Mouse (Mus musculus) midbrain, embryonic 13.5 days (tissue): ENCODE measurements at regions not wholly inside any gene's neighbourhood (a gene's known extent, or its start where the extent isn't known, plus 50 kb on each side); places are given as distances from the start of the nearest gene placed in this dataset.

ENCODE experiments used
- ATAC-seq: fragments of 200-750 bp; cut with Nextera tagmentation; 2 replicates; pipeline ENCODE4 v1.8.0; 2017; ENCODE audit warnings: mild to moderate bottlenecking, moderate TSS enrichment, moderate library complexity
- H3K27ac ChIP-seq: fragments of 300-500 bp; sonication (generic); 2 replicates; pipeline ENCODE4 v1.5.1; 2015; ENCODE audit warnings: inconsistent platforms, mild to moderate bottlenecking, moderate library complexity
- H3K27me3 ChIP-seq: fragments of 300-500 bp; sonication (generic); 2 replicates; pipeline ENCODE4 v1.6.1; 2015; ENCODE audit warnings: mild to moderate bottlenecking, inconsistent platforms
- H3K36me3 ChIP-seq: fragments of 300-500 bp; sonication (generic); 2 replicates; pipeline ENCODE4 v1.6.1; 2015; ENCODE audit warnings: mild to moderate bottlenecking, inconsistent platforms
- H3K4me1 ChIP-seq: fragments of 300-500 bp; sonication (generic); replicated peaks from 2 replicates; pipeline ENCODE4 v1.6.1; 2015; ENCODE audit warnings: inconsistent platforms
- H3K4me2 ChIP-seq: fragments of 300-500 bp; sonication (generic); replicated peaks from 2 replicates; pipeline ENCODE4 v1.6.1; 2015; ENCODE audit warnings: moderate library complexity, mild to moderate bottlenecking, inconsistent platforms
- H3K4me3 ChIP-seq: fragments of 300-500 bp; sonication (generic); replicated peaks from 2 replicates; pipeline ENCODE4 v1.5.1; 2015; ENCODE audit warnings: mild to moderate bottlenecking, inconsistent platforms
- H3K9ac ChIP-seq: fragments of 300-500 bp; sonication (generic); replicated peaks from 2 replicates; pipeline ENCODE4 v1.6.1; 2015; ENCODE audit warnings: mild to moderate bottlenecking, inconsistent platforms
- H3K9me3 ChIP-seq: fragments of 300-500 bp; sonication (generic); 2 replicates; pipeline ENCODE4 v1.6.1; 2016; ENCODE audit warnings: mild to moderate bottlenecking, inconsistent platforms
- WGBS: fragments of 180-500 bp; shearing (Covaris S2); methylation state at CpG from one replicate; pipeline ENCODE4 v1.1.7; 2015; 5-methylcytosine and 5-hydroxymethylcytosine counted together

DNA sequence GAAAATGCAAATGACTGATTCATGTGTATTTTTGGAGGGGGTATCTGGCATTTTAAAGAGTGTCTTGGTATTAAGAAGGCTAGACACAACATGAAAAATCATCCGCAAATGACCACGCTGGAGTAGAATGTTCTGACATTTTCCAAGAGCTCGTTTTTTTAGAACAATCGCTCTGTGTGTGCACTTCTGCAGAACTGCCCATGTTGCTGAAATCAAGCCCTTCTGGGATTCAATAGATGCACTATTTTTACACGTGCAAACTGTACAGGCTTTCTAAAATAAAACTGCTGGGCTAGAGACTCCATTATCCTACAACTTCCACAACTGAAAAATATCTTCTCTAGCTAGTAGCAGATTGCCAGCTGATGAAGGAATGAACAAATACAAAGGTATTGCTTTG, 160.8 kb upstream of the Clec14a start:
- Histone ChIP-seq H3K4me1 (no peaks in the 10 kb centered on the region), H3K36me3 (no peaks in the 10 kb centered on the region), H3K4me3 (no peak overlapping the region), H3K27me3 (no peaks in the 10 kb centered on the region), H3K9me3 (no peaks in the 10 kb centered on the region), H3K4me2 (no peak overlapping the region), H3K9ac (no peak overlapping the region), H3K27ac (no peak overlapping the region)
- WGBS: 75% methylated on average over 5 of the region's 5 CpGs
- ATAC-seq: no peak

DNA sequence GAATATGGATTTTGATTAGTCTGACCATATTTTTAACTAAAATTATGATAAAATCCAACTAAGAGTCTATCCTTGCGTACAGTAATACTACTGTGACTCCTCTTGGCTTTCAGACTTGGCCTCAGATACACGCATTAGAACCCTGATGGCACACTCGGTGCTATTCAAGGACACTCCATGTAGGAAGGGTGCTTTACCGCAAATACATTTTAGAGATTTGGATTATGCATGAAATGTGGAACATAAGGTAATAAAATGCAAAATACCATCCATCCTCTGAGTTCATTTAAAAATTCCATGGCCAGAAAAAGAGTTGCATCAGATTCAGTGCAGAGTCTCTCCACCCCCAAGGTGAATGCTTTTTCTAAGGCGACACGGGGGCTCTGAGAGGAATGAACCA, 157.7 kb upstream of the Clec14a start:
- no peak overlapping the region for H3K4me2 ChIP-seq
- no peaks in the 10 kb centered on the region for H3K27me3 ChIP-seq
- H3K4me3 ChIP-seq: no peak overlapping the region
- H3K27ac ChIP-seq: no peak overlapping the region
- 88% methylated on average over 6 of the region's 6 CpGs for WGBS
- no peaks in the 10 kb centered on the region for H3K36me3 ChIP-seq
- H3K9ac ChIP-seq: no peak overlapping the region
- H3K4me1 ChIP-seq: no peaks in the 10 kb centered on the region
- no peak for ATAC-seq
- H3K9me3 ChIP-seq: no peaks in the 10 kb centered on the region

DNA sequence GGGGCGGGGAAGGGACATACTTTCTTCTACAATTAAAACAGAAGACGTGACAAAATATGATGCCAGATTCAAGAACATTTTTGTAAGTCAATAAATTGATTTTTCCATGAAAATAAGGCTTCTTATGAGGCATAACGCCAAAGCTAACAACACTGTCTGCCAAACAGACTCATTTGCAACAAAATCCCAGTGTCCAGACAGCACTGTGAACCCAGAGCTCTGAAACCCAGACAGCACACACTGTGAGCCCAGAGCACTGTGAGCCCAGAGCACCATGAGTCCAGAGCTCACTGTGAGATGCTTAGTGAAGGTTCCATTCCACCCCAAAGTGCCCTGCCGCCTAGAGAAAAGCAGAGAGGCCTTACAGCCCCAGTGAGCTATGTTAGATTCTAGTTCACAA, 156.9 kb upstream of the Clec14a start:
- 76% methylated on average over 4 of the region's 4 CpGs for WGBS
- H3K27ac ChIP-seq: no peak overlapping the region
- H3K4me1 ChIP-seq: no peaks in the 10 kb centered on the region
- H3K36me3 ChIP-seq: no peaks in the 10 kb centered on the region
- H3K9me3 ChIP-seq: no peaks in the 10 kb centered on the region
- H3K27me3 ChIP-seq: no peaks in the 10 kb centered on the region
- H3K4me2 ChIP-seq: no peak overlapping the region
- ATAC-seq: no peak
- no peak overlapping the region for H3K9ac ChIP-seq
- H3K4me3 ChIP-seq: no peak overlapping the region

DNA sequence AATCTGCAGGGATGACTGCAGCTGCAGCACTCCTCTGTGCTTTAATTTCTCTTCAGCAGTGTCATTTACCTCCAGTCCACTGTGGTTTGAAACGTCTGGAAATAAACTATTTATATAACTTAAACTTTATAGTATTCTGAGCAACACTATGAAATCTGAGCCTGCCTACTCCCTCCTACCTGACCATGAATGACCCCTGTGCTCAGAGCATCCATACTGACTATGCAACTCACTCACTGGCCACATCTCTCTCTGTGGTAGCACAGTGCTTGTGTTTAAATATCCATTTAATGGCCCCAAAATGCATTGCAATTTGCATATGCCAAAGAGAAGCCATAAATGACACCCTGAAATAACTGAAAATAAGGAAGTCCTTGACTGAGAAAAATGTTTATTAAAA, 154.5 kb upstream of the Clec14a start:
- 53% methylated on average over 1 of the region's 1 CpGs for WGBS
- Histone ChIP-seq H3K36me3 (no peaks in the 10 kb centered on the region), H3K27ac (no peak overlapping the region), H3K4me3 (no peak overlapping the region), H3K4me2 (no peak overlapping the region), H3K27me3 (no peaks in the 10 kb centered on the region), H3K9ac (no peak overlapping the region), H3K4me1 (no peaks in the 10 kb centered on the region), H3K9me3 (no peaks in the 10 kb centered on the region)
- ATAC-seq: no peak

DNA sequence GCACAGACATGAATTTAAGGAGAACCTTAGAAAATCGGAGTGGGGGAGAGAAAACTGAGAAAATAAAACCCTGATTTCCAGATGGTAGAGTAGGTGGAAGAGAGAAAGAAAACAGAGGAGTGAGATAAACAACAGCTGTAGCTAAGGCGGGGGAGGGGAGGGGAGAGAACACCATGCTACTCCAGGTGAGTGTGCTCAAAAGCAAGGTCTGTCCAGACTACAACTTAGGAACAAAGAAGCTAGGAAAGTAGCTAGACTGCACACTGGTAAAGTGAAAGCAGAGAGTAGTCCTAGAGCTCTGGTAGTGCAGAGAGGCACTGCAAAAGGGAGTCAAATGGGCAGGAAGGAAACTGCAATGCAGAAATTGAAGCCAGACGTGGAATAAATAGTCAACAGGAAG, 132.8 kb upstream of the Clec14a start:
- H3K27me3 ChIP-seq: no peaks in the 10 kb centered on the region
- H3K9me3 ChIP-seq: no peaks in the 10 kb centered on the region
- H3K4me1 ChIP-seq: no peaks in the 10 kb centered on the region
- H3K4me3 ChIP-seq: no peak overlapping the region
- no peak overlapping the region for H3K27ac ChIP-seq
- no peak overlapping the region for H3K9ac ChIP-seq
- no peaks in the 10 kb centered on the region for H3K36me3 ChIP-seq
- H3K4me2 ChIP-seq: no peak overlapping the region
- WGBS: 83% methylated on average over 3 of the region's 3 CpGs
- ATAC-seq: no peak

DNA sequence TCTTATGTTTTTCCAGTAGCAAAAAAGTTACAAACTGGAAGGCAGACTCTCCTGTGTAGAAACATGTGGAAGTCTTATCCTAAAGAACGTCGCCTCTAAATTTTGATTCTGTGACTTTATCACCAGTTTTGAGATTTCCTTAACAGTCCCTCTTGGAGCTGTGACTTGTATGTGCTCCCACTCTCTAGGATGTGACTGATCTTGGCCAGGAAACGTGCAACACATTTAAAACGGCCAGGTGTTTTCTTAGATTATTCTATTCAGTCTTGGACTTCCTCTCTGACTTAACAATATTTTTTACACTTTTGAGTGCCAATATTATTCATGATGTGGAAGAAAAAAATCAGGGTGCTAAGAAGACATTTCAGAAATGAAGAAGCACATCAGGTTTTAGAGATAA, 91.2 kb upstream of the Clec14a start:
- H3K9me3 ChIP-seq: no peaks in the 10 kb centered on the region
- H3K27me3 ChIP-seq: no peaks in the 10 kb centered on the region
- H3K9ac ChIP-seq: no peak overlapping the region
- no peak overlapping the region for H3K4me3 ChIP-seq
- no peaks in the 10 kb centered on the region for H3K4me1 ChIP-seq
- H3K36me3 ChIP-seq: no peaks in the 10 kb centered on the region
- ATAC-seq: no peak
- H3K4me2 ChIP-seq: no peak overlapping the region
- H3K27ac ChIP-seq: no peak overlapping the region
- 94% methylated on average over 4 of the region's 4 CpGs for WGBS

DNA sequence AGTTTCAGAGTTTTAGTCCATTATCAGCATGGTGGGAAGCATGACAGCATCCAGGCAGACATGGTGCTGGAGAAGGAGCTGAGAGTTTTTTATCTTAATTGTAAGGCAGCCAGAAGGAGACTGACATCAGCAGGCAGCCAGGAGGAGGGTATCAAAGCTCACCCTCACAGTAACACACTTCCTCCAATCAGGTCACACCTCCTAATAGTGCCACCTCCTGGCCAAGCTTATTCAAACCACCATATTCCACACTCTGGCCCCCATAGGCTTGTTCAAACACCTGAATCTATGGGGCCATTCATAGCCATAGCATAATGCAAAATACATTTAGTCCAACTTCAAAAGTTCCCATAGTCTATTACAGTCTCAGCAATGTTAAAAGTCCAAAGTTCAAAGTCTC, 65.1 kb upstream of the Clec14a start:
- Histone ChIP-seq H3K4me3 (no peak overlapping the region), H3K27me3 (no peaks in the 10 kb centered on the region), H3K36me3 (no peaks in the 10 kb centered on the region), H3K27ac (no peak overlapping the region), H3K9ac (no peak overlapping the region), H3K4me1 (no peaks in the 10 kb centered on the region), H3K9me3 (no peaks in the 10 kb centered on the region), H3K4me2 (no peak overlapping the region)
- ATAC-seq: no peak

DNA sequence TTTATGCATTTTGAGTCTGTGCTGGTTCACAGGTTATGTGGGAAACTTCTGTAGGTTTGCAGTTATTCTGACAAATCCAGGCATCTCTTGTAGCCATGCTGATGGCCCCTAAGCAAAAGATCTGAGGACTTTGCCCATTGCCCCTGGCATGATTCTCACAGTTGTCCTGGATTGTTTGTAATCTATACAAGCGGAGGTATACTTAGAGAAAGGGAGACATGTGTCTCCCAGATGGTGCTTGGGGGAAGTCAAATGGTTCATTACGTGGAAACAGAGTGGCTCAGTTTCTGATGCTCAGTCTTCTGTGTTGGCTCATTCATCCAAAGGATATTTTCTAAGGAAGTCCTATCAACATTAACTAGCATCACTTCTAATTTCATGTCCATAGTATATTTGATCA, 60.8 kb upstream of the Clec14a start:
- Histone ChIP-seq H3K36me3 (no peaks in the 10 kb centered on the region), H3K4me2 (no peak overlapping the region), H3K9ac (no peak overlapping the region), H3K9me3 (no peaks in the 10 kb centered on the region), H3K27ac (no peak overlapping the region), H3K4me3 (no peak overlapping the region), H3K27me3 (no peaks in the 10 kb centered on the region), H3K4me1 (no peaks in the 10 kb centered on the region)
- no peak for ATAC-seq
- WGBS: 90% methylated on average over 2 of the region's 2 CpGs

DNA sequence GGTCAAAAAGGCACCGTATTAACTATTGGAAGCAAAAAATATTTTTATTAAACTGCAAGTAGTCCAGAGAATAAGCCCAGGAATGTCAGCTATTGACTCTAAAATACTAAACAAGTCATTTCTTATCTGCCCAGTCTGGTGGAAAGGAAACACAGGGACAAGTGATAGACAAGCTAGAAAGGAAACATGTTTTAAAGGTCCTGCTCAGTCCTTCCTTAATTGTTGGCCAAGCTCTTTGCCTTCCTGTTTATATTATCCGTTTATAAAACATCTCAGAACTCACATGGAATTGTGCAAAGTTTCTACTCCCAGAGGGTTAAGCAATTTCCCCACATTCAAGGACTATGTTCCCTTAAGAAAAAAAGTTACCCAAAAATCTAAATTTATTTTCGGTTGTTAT, 54.9 kb upstream of the Clec14a start:
- no peaks in the 10 kb centered on the region for H3K36me3 ChIP-seq
- no peaks in the 10 kb centered on the region for H3K9me3 ChIP-seq
- 83% methylated on average over 3 of the region's 3 CpGs for WGBS
- H3K4me1 ChIP-seq: no peaks in the 10 kb centered on the region
- H3K27ac ChIP-seq: no peak overlapping the region
- no peak overlapping the region for H3K9ac ChIP-seq
- no peak overlapping the region for H3K4me2 ChIP-seq
- ATAC-seq: no peak
- no peak overlapping the region for H3K4me3 ChIP-seq
- H3K27me3 ChIP-seq: no peaks in the 10 kb centered on the region
